Mouse (Mus musculus) large intestine, adult 2 months (tissue): ENCODE measurements around the gene Zfp276. TPM values are rescaled to one million over a fixed set of nuclear protein-coding genes. Genes with fewer than 3 reads are reported as not detected.
A peak's percentile ranks its signal among the peaks of the same experiment; 100 is the strongest.
"Not testable (repeated sequence)": the region's sequence is repeated elsewhere in the genome, so short reads cannot be mapped to it uniquely, and the experiment has no call there.

Experiments used
- DNase-seq: peaks from one replicate; pipeline ENCODE4 v3.0.0-alpha.2; 2012; ENCODE audit warnings: low read depth, low spot score
- WGBS: fragments of 180-500 bp; shearing (Covaris S2); methylation state at CpG from one replicate; pipeline ENCODE4 v1.1.7; 2018; 5-methylcytosine and 5-hydroxymethylcytosine counted together
- polyA plus RNA-seq: library from polyadenylated mRNA; depleted of rRNA; stranded (reverse); fragments of >200 nt; gene quantifications from 2 replicates; pipeline ENCODE4 v1.2.3, GENCODE M21; 2012; rRNA removed

The Zfp276 gene
- polyA plus RNA-seq, 1 experiment = 22.3 TPM

DNA sequence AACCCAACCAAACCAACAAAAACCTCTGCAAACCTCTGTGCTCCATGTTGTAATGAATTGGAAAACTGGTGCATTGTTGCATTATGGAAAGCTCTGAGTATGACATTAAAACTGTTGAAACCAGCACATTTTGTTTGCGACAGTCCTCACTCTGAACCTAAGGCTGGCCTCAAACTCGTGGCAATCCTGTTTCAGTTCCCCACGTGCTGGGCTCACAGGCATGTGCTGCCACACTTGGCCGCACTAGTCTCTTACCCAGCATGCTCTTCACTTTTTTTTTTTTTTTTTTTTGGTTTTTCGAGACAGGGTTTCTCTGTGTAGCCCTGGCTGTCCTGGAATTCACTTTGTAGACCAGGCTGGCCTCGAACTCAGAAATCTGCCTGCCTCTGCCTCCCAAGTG lies 29.0 kb downstream of the Zfp276 start:
- DNase-seq = not testable (repeated sequence)
- 88% methylated on average over 5 of the region's 6 CpGs for WGBS

DNA sequence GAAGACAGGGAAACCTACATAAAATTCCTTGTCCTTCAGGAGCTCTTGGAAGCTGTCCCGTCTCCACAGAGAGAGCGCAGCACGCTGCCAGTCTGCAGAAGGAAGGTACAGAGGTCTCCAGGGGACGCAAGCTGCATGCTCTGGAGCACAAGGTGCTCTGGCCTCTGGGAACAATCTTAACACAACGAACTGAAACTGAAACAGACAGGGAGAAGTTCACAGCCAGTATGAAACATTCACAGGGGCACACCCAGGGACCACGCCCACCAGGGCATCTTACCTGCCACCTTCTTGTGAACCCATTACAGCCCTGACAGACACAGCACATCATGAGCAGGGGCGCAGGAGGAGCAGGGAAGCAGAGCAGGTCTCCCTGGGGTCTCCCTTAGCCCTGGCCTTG lies 30.0 kb downstream of the Zfp276 start:
- 56% methylated on average over 7 of the region's 7 CpGs for WGBS
- DNase-seq = peak; percentile 35

DNA sequence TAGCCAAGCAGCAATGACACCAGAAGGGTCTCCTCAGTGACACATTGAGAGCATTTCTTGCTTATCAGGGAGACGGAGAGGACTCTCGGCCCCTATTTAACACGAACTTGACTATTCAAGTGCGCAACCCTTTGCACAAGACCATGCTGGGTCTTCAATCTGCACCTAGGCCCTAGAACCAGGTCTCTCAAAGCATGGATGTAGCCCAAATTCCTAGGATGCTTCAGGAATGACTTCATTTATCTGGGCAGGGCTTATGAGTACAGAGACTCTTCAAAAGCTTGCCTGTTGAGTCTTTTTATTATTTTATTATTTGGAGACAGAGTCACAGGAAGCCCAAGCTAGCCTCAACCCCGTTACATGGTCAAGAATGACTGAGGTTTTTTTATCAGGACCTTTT lies 30.5 kb downstream of the Zfp276 start:
- no peak for DNase-seq
- WGBS = 83% methylated on average over 5 of the region's 5 CpGs

DNA sequence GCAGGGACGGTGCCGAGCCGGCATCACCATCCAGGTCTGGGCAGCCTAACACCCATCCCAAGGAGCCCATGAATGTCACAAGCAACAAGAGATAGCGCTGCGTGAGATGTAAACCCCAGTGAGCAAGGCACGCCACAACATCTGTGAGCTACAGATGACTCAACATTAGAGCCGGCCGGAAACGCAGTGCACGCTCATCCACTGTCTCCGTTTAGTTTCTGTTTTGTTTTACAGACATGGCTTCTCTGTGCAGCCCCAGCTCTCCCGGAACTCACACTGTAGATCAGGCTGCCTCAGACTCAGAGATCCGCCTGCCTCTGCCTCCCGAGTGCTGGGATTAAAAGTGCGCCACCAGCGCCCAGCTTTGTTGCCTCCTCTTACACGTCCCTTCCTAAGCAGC lies 33.4 kb downstream of the Zfp276 start:
- no peak for DNase-seq
- 93% methylated on average over 17 of the region's 17 CpGs for WGBS

DNA sequence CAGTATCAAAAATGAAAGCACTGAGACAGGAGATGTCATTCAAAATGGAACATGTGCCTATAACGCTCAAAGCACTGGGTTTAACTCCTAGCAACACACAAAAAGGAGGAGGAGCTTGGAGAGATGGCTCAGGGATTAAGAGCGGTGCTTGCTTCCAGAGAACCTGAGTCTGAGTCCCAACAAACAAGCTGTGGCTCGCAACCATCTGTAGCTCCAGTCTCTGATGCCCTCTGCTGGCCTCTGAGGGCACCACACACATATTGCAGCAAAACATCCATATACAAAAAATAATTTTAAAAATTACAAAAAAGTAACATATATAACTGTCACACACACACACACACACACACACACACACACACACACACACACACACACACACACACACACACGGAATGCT lies 36.2 kb downstream of the Zfp276 start:
- 80% methylated on average over 4 of the region's 4 CpGs for WGBS
- DNase-seq = no peak

DNA sequence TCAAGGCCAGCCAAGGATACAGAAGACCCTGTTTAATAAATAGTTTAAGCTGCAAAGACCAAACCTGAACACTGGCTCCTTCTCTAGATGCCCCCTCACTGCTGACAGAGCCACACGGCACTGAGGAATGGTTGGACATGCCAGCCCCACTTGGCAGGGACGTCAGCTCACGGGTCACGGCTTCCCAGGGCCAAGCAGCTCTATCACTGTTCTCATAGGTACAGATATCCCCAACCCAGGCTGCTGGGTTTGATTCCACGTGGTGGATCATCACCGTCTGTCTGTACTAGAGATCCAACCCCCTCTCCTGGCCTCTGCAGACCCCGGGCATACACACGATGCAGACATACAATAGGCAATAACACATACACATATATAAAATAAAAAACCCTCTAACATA lies 36.7 kb downstream of the Zfp276 start:
- DNase-seq = no peak
- 97% methylated on average over 8 of the region's 8 CpGs for WGBS

DNA sequence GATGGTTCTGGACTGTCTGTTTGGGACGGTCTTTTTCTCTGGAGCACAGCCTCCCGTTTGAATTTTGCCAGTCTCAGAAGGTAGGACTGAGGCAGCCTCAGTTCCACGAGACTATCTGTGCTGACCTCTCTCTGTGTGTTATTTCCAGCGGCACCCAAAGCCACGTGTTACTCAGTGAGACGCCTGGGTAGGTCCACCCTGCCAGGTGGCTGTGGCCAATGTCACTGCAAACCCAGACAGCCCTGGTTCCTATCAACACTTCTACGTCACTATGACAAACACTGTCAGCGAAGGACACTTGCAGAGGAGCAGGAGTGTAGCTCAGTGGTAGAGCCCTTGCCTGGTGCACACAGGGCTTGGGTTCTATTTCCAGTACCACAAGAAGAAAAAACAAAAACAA lies 37.7 kb downstream of the Zfp276 start:
- 86% methylated on average over 8 of the region's 8 CpGs for WGBS
- no peak for DNase-seq

DNA sequence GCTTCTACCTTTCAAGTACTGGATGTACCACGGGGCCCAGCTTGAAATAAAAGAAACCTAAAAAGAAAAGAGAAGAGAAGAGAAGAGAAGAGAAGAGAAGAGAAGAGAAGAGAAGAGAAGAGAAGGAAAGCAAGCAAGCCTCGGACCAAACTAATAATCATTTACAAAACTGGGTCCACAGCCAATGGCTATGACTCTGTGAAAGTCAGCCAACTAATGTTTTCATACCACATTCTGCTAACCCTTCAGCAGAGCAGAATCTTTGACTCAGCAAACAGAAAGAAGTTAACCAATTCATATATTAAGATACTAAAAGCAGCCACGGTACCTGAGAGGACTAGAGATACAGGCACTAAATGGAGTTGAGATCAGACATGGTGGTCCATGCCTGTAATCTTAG lies 38.3 kb downstream of the Zfp276 start:
- DNase-seq = no peak
- WGBS = 80% methylated on average over 3 of the region's 3 CpGs

DNA sequence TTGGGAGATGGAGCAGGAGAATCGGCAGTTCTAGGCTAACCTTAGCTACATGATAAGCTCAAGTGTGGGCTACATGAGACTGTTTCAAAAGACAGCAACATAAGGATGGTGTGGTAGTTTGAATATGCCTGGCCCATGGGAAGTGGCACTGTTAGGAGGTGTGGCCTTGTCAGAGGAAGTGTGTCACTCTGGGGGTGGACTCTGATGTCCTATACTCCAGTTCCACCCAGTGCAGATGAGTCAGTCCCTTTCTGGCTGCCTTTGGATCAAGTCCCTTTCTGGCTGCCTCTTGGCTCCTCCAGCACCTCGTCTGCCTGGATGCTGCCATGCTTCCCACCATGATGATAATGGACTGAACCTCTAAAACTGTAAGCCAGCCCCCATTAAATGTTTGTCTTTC lies 38.8 kb downstream of the Zfp276 start:
- no peak for DNase-seq
- WGBS = 87% methylated on average over 2 of the region's 2 CpGs

DNA sequence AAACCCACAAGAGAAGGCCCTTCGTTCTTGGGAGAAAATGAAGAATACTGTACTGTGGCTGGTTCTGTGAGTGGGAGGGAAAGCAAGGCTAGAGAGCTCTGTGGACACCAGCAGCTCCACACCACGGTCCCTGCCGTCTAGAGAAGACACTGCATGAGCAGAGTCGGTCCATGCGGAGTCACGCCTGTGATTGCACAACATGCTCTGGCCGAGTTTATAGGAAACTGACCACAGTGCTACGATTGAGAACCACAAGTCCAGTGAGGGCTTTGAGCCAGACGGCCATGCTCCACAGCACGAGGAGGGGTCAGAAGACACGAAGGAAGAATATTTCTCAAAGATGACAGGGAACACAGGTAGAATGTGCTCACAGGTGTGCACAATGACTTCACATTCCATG lies 44.3 kb downstream of the Zfp276 start:
- WGBS = 84% methylated on average over 11 of the region's 11 CpGs
- no peak for DNase-seq

DNA sequence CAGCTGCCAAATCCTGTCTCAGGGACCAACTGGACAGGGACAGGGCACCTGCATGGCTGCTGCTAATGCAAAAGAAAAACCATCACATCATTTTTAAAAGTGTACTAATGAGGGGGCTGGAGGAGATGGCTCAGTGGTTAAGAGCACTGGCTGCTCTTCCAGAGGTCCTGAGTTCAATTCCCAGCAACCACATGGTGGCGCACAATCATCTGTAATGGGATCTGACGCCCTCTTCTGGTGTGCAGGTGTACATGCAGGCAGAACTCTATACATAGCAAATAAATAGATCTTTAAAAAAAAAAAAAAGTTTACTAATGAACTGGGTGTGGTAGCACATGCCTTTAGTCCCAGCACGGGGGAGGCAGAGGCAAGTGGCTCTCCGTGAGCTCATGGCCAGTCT lies 54.7 kb downstream of the Zfp276 start:
- WGBS = 65% methylated on average over 4 of the region's 4 CpGs

DNA sequence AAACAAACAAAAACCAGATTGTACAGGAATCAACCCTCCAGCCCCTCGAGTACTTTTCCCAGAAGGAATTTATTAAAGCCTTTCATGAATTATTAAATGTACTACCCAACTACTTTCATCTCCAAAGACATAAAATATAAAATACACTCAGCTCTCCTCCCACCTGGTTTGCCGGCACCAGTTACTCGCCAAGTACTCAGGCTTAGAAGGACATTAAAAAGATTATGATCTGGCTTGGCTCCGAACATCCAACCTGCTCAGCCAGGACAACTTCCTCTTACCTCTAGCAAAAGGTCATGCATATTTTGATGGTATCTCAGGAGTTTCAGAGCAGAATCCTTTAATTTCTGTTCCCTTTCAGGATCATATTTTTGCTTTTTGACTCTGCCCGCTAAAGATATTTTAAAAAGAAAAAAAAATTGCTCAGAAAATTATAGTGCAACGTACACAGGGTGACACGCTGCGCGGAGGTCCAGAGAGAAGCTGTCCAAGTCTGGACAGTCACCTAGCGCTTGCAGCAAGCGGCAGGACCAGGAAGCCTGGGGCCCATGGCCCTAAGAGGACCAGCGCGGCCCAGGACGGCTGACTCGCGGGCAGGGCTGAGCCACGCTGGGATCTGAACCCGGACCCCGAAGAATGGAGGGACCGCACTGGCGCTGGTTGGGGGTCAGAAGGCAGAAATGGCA lies 63.9 kb downstream of the Zfp276 start:
- WGBS = 2% methylated on average over 21 of the region's 21 CpGs
- no peak for DNase-seq

More for the DNA sequence above, 54.7 kb downstream of the Zfp276 start:
- DNase-seq = no peak

DNA sequence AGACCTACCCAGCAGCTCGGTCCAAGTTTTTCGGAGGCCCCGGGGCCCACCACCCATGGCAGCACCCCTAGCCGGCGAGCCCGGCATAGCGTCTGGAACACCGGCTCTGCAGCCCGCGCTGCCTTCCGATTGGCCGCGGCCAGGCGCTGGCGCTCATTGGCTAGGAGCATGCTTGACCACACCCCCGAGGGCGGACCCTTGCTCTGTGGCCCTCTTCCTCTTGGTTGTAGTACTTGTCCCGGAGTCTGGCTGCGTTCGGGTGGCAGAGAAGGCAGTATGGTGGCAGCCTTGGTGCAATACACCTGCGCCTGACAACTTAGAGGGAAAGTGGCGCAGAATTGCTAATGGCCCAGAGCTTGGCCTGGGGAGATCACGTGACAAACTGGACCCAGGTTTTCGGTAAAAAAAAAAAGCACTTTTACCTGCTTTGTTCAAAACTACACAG lies 64.5 kb downstream of the Zfp276 start, which contains the start of gene Fanca:
TSS of gene Fanca (minus strand) at position 110 of the 445 bp plus-strand sequence.
- DNase-seq = no peak
- 1% methylated on average over 24 of the region's 24 CpGs for WGBS

Other genes starting within 250 kb of the Zfp276 start
- gene Ankrd11, start 211.9 kb upstream of the Zfp276 start, polyA plus RNA-seq = 30.1 and 48.1 TPM in 2 replicates
- gene Spg7, start 191.3 kb upstream of the Zfp276 start, polyA plus RNA-seq = 70.5 and 105 TPM in 2 replicates
- 1,989 and 2,281 TPM in 2 replicates for gene Rpl13, start 151.8 kb upstream of the Zfp276 start, polyA plus RNA-seq
- 0.53 and 0.97 TPM in 2 replicates for gene Cpne7, start 136.8 kb upstream of the Zfp276 start, polyA plus RNA-seq
- gene Sult5a1, start 95.9 kb upstream of the Zfp276 start, polyA plus RNA-seq = 0.99 and 1.2 TPM in 2 replicates
- 627 and 877 TPM in 2 replicates for gene Dpep1, start 68.0 kb upstream of the Zfp276 start, polyA plus RNA-seq
- 138 and 168 TPM in 2 replicates for gene Chmp1a, start 41.4 kb upstream of the Zfp276 start, polyA plus RNA-seq
- 0.24 and 0.69 TPM in 2 replicates for gene Spata33, start 41.4 kb upstream of the Zfp276 start, polyA plus RNA-seq
- gene Cdk10, start 29.4 kb upstream of the Zfp276 start, polyA plus RNA-seq = 37.4 and 38.5 TPM in 2 replicates
- gene Spata2l, start 18.0 kb upstream of the Zfp276 start, polyA plus RNA-seq = 7.8 and 9.0 TPM in 2 replicates
- 32.9 and 47.0 TPM in 2 replicates for gene Vps9d1, start 153 bp downstream of the Zfp276 start, polyA plus RNA-seq
- gene Fanca, start 64.4 kb downstream of the Zfp276 start, polyA plus RNA-seq = 18.0 and 35.6 TPM in 2 replicates
- gene Spire2, start 78.5 kb downstream of the Zfp276 start, polyA plus RNA-seq = 27.4 and 32.5 TPM in 2 replicates
- gene Tcf25, start 119.6 kb downstream of the Zfp276 start, polyA plus RNA-seq = 124 and 164 TPM in 2 replicates
- not detected in 2 replicates for gene Mc1r, start 152.9 kb downstream of the Zfp276 start, polyA plus RNA-seq
- gene Tubb3, start 157.2 kb downstream of the Zfp276 start, polyA plus RNA-seq = 9.3 and 10.6 TPM in 2 replicates
- 13.5 and 17.5 TPM in 2 replicates for gene Def8, start 169.3 kb downstream of the Zfp276 start, polyA plus RNA-seq
- 19.4 and 22.3 TPM in 2 replicates for gene Afg3l1, start 223.7 kb downstream of the Zfp276 start, polyA plus RNA-seq